Mouse (Mus musculus) liver, embryonic 14.5 days (tissue): ENCODE measurements around the gene Shisal1. TPM values are rescaled to one million over a fixed set of nuclear protein-coding genes. Genes with fewer than 3 reads are reported as not detected.

ENCODE experiments used
- ATAC-seq: fragments of 200-750 bp; cut with Nextera tagmentation; 2 replicates; pipeline ENCODE4 v1.8.0; 2017; ENCODE audit warnings: moderate number of reproducible peaks, mild to moderate bottlenecking, moderate library complexity; ENCODE audit not compliant: insufficient read depth
- DNase-seq, 3 experiments: peaks; one replicate each; pipeline ENCODE4 v3.0.0-alpha.2; 2012 to 2013; ENCODE audit warnings: low read depth in 3 of 3, low spot score in 3 of 3
- H3K27ac ChIP-seq: fragments of 300-500 bp; sonication (generic); 2 replicates; pipeline ENCODE4 v1.5.1; 2014; ENCODE audit warnings: moderate library complexity, mild to moderate bottlenecking, control low read depth, inconsistent platforms
- H3K27me3 ChIP-seq: fragments of 300-500 bp; sonication (generic); 2 replicates; pipeline ENCODE4 v1.6.1; 2014; ENCODE audit warnings: mild to moderate bottlenecking, low read length, moderate library complexity; ENCODE audit not compliant: control insufficient read depth, insufficient read depth
- H3K36me3 ChIP-seq: fragments of 300-500 bp; sonication (generic); replicated peaks from 2 replicates; pipeline ENCODE4 v1.6.1; 2014; ENCODE audit warnings: low read depth; ENCODE audit not compliant: control insufficient read depth, insufficient read depth
- H3K4me1 ChIP-seq, 2 experiments: fragments of 200-500 bp in 1 of 2; fragments of 300-500 bp in 1 of 2; sonication (generic) in 1 of 2; replicated peaks; 2 replicates each; pipeline ENCODE4 v1.6.1; 2012 to 2014; ENCODE audit warnings: antibody characterized with exemption in 1 of 2, inconsistent platforms in 1 of 2, low read length in 1 of 2; ENCODE audit not compliant: control insufficient read depth in 2 of 2, insufficient read depth in 2 of 2
- H3K4me2 ChIP-seq: fragments of 300-500 bp; sonication (generic); 2 replicates; pipeline ENCODE4 v1.6.1; 2014; ENCODE audit warnings: low read depth, mild to moderate bottlenecking, control low read depth, moderate library complexity
- H3K4me3 ChIP-seq, 2 experiments: fragments of 200-500 bp in 1 of 2; fragments of 300-500 bp in 1 of 2; sonication (generic) in 1 of 2; 2 replicates each; pipeline ENCODE4 v1.5.1; 2012 to 2014; ENCODE audit warnings: low read depth in 2 of 2, low read length in 2 of 2, mild to moderate bottlenecking in 2 of 2, control low read depth in 1 of 2, inconsistent platforms in 1 of 2, moderate library complexity in 1 of 2; ENCODE audit not compliant: insufficient read depth in 1 of 2
- H3K9ac ChIP-seq: fragments of 300-500 bp; sonication (generic); replicated peaks from 2 replicates; pipeline ENCODE4 v1.6.1; 2014; ENCODE audit warnings: mild to moderate bottlenecking, control low read depth, moderate library complexity
- H3K9me3 ChIP-seq: fragments of 300-500 bp; sonication (generic); 2 replicates; pipeline ENCODE4 v1.6.1; 2016; ENCODE audit warnings: low read length, mixed read lengths; ENCODE audit not compliant: control insufficient read depth
- CTCF ChIP-seq: IDR thresholded peaks from 2 replicates; pipeline ENCODE4 v1.5.1; 2016; ENCODE audit warnings: antibody characterized with exemption, low read depth, control low read depth
- EP300 ChIP-seq: IDR thresholded peaks from 2 replicates; pipeline ENCODE4 v1.6.1; 2016; ENCODE audit warnings: antibody characterized with exemption, low read depth
- WGBS: fragments of 180-500 bp; shearing (Covaris S2); extraction: QIAGEN DNeasy Blood & Tissue Kit; methylation state at CpG from one replicate; pipeline ENCODE4 v1.1.7; 2014; ENCODE audit not compliant: insufficient replicate concordance; 5-methylcytosine and 5-hydroxymethylcytosine counted together
- polyA plus RNA-seq, 2 experiments: library from polyadenylated mRNA; depleted of rRNA in 1 of 2; stranded (reverse) in 1 of 2; unstranded in 1 of 2; fragments of >200 nt; fragmentation: Nextera tagmentation in 1 of 2; extraction: Ambion mirVana in 1 of 2; gene quantifications; 2 replicates each; pipeline versions ENCODE4 v1.2.1 to v1.2.3; 2012 to 2014

Gene Shisal1
- polyA plus RNA-seq, 2 experiments = 0.07 TPM; not detected in 1

DNA sequence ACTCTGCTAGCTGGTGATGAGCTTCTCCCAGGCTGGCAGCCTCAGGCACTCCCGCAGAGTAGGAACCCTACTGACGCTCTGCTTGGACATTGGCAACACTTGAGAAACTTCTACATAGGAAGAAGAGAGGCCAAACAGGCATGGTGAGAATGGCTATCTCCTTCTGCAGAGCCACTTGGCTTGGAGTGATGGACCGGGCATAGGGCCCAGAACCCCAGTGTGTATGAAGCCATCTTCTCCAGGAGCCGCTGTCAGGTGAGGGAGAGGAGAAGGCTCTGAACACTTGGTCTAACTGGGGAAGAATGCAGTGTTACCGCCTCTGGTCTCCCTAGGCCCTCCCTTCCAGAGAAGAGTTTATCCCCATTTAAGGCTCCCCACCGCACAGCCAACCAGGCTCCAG lies 19.3 kb downstream of the Shisal1 start:
- H3K4me2 ChIP-seq = no peak overlapping the region
- H3K36me3 ChIP-seq = no peaks in the 10 kb centered on the region
- H3K4me1 ChIP-seq = no peaks in the 10 kb centered on the region
- no peak overlapping the region for H3K4me3 ChIP-seq
- ATAC-seq (no peak), DNase-seq (no peak)
- H3K9ac ChIP-seq = no peak overlapping the region
- H3K27ac ChIP-seq = no peak overlapping the region
- no peaks in the 10 kb centered on the region for H3K27me3 ChIP-seq
- 69% methylated on average over 6 of the region's 6 CpGs for WGBS
- no peak for TF ChIP-seq EP300
- TF ChIP-seq CTCF = no peak
- no peaks in the 10 kb centered on the region for H3K9me3 ChIP-seq

DNA sequence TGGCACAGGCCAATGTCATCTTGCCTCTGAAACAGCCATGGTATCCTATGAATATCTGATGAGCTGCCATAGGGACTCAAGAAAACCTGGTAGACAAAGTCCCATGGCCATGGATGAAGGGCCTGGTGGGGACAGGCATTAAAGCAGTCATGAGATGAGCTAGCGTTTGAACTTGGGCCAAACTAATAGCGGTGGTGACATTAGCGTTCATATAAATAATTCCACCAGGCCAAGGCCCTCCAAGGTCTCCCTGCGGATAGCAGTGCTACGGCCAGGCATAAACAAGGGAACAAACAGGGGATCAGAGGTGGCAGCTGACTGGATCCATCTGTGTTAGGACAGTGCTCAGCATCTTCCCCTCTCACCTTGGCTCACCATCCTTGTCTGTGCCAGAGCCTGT lies 21.2 kb downstream of the Shisal1 start:
- H3K27ac ChIP-seq = no peak overlapping the region
- no peak for ATAC-seq
- no peaks in the 10 kb centered on the region for H3K27me3 ChIP-seq
- no peak for DNase-seq
- 75% methylated on average over 5 of the region's 5 CpGs for WGBS
- no peaks in the 10 kb centered on the region for H3K36me3 ChIP-seq
- H3K4me3 ChIP-seq = no peak overlapping the region
- H3K9ac ChIP-seq = no peak overlapping the region
- H3K4me2 ChIP-seq = no peak overlapping the region
- TF ChIP-seq EP300 (no peak), CTCF (no peak)
- H3K9me3 ChIP-seq = no peaks in the 10 kb centered on the region
- H3K4me1 ChIP-seq = no peaks in the 10 kb centered on the region

DNA sequence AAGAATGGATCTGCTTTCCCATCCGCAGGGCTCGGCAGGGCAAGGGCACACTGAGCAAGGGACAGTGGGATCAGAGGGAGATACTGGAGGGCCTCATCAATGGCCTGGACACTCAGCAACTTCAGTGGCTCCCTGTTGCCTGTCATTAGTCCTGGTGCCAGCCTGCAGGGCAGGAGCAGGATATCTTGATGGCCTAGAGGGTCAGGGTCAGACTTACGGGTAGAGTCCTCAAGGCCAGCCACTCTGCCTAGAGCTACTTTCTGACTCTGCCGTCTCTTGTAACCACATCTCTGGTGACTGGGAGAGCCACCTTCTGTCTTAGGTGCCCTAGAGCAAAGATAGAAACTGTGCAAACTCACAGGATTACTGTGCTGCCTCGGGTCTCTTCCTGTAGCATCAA lies 23.1 kb downstream of the Shisal1 start:
- no peak for TF ChIP-seq EP300
- TF ChIP-seq CTCF = no peak
- DNase-seq (no peak), ATAC-seq (no peak)
- Histone ChIP-seq H3K4me1 (no peaks in the 10 kb centered on the region), H3K9me3 (no peaks in the 10 kb centered on the region), H3K36me3 (no peaks in the 10 kb centered on the region), H3K9ac (no peak overlapping the region), H3K4me3 (no peak overlapping the region), H3K27me3 (no peaks in the 10 kb centered on the region), H3K27ac (no peak overlapping the region), H3K4me2 (no peak overlapping the region)
- WGBS = 61% methylated on average over 5 of the region's 5 CpGs

DNA sequence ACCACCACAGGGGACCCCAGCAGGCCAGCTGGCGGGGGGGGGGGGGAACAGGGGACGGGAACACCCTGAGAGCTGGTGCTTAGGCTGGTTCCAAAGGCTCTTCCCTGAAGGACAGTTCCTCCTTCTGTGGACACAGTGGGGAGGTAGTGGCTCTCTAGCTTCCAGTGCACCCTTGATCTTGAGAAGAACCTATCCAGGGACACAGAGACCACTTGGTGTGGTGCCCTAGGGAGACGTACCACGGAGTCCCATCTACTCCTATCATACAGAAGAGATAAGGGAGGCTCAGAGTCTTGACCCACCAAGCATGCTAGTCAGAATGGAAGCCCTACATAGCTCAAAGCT lies 28.7 kb downstream of the Shisal1 start:
- WGBS = 28% methylated on average over 4 of the region's 4 CpGs
- Histone ChIP-seq H3K9me3 (no peaks in the 10 kb centered on the region), H3K36me3 (no peaks in the 10 kb centered on the region), H3K4me1 (no peaks in the 10 kb centered on the region), H3K27me3 (no peaks in the 10 kb centered on the region), H3K9ac (no peak overlapping the region), H3K4me3 (no peak overlapping the region), H3K4me2 (no peak overlapping the region), H3K27ac (no peak overlapping the region)
- ATAC-seq (no peak), DNase-seq (no peak)
- TF ChIP-seq EP300 = no peak
- TF ChIP-seq CTCF = no peak

DNA sequence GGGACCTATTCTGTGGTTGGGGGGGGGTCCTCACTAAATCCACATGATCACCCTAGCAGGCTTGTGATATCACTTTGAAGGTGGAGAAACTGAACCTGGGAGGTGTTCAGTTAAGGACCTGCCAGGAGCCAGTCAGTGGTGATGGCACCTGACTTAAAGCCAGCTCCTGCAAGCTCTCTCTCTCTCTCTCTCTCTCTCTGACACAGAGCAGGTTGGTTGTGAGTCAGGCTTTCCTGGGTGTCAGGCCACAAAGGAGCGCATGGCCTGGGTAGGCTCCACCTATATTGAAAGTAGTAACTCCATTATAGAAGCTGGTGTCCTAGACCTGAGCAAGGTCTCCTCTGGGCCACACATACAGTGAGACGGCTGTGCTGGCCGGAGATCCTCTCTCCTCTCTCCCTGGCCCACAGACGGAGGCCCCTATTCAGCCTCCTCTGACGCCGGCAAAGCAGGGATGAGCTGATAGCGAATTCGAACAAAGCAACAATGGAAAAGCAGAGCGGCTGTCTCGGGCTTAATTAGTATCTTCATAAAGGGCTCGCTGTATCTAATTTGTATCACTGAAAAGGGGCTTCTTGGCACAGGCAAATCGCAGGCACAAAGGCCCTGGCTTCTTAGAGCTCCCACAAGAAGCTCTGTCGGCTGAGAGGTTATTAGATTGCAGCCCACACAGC lies 29.2 kb downstream of the Shisal1 start:
- Histone ChIP-seq H3K27ac (no peak overlapping the region), H3K9me3 (no peaks in the 10 kb centered on the region)

More for the DNA sequence above, 29.2 kb downstream of the Shisal1 start:
- Histone ChIP-seq H3K36me3 (no peaks in the 10 kb centered on the region), H3K27me3 (no peaks in the 10 kb centered on the region), H3K9ac (no peak overlapping the region), H3K4me2 (no peak overlapping the region), H3K4me3 (no peak overlapping the region), H3K4me1 (no peaks in the 10 kb centered on the region)
- no peak for TF ChIP-seq EP300
- no peak for TF ChIP-seq CTCF
- 43% methylated on average over 13 of the region's 13 CpGs for WGBS
- no peak for ATAC-seq
- no peak for DNase-seq
